Mouse (Mus musculus): ENCODE data around the gene Adamtsl4. TPM values are rescaled to one million over a fixed set of nuclear protein-coding genes. Genes with fewer than 3 reads are reported as not detected.
"Not testable (repeated sequence)": the region's sequence is repeated elsewhere in the genome, so short reads cannot be mapped to it uniquely, and the experiment has no call there.

The Adamtsl4 gene
- polyA plus RNA-seq, 1 experiment from 2014 or later: 0.48 TPM

- Histone ChIP-seq H3K27me3 (replicated peaks; ENCODE audit: control insufficient read depth, insufficient read depth, low read length) (no peaks in the 10 kb centered on the region), H3K36me3 (ENCODE audit: control insufficient read depth, insufficient read depth) (no peaks in the 10 kb centered on the region), H3K9ac (replicated peaks; ENCODE audit: low read depth, low read length) (no peak overlapping the region), H3K4me2 (ENCODE audit: low read length) (no peak overlapping the region), H3K4me3 (replicated peaks; ENCODE audit: low read length) (no peak overlapping the region), H3K4me1 (replicated peaks; ENCODE audit: control insufficient read depth, insufficient read depth, low read length) (no peaks in the 10 kb centered on the region), H3K27ac (ENCODE audit: low read length) (no peak overlapping the region), H3K9me3 (ENCODE audit: control insufficient read depth, low read length) (no peaks in the 10 kb centered on the region)
- no peak for ATAC-seq
- WGBS: 80% methylated on average over 11 of the region's 11 CpGs
Measured at GRCm38 (mm10) chr3:95693821-95694807, 6.4 kb upstream of the Adamtsl4 start.

DNA sequence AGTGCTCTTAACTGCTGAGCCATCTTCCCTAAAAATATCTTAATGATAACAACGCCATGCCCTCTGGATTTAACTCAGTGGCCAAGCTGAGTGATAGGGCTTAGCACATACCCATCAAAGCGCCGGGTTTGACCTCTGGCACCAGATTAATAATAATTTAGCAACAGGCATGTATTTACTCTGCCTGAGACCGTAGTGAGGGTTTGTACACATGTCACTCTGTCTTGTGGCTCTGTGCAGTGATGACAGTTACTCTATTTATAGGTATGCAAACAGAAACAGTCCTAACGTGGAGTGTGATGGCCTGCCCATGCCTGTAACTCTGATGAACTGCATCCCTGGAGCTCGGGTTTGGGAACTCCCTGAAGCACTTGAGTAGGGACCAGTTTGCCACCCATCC lies 5.0 kb upstream of the Adamtsl4 start:
- 83% methylated on average over 6 of the region's 6 CpGs for WGBS
- no peaks in the 10 kb centered on the region for H3K27me3 ChIP-seq (replicated peaks; ENCODE audit: control insufficient read depth, insufficient read depth, low read length)
- H3K27ac ChIP-seq (ENCODE audit: low read length): no peak overlapping the region
- ATAC-seq: no peak
- no peak overlapping the region for H3K4me3 ChIP-seq (replicated peaks; ENCODE audit: low read length)
- no peaks in the 10 kb centered on the region for H3K36me3 ChIP-seq (ENCODE audit: control insufficient read depth, insufficient read depth)
- H3K4me1 ChIP-seq (replicated peaks; ENCODE audit: control insufficient read depth, insufficient read depth, low read length): peaks cover 3% of the 10 kb centered on the region
- H3K4me2 ChIP-seq (ENCODE audit: low read length): no peak overlapping the region
- no peak overlapping the region for H3K9ac ChIP-seq (replicated peaks; ENCODE audit: low read depth, low read length)
- no peaks in the 10 kb centered on the region for H3K9me3 ChIP-seq (ENCODE audit: control insufficient read depth, low read length)

- H3K36me3 ChIP-seq (ENCODE audit: control insufficient read depth, insufficient read depth); ATAC-seq; H3K9ac ChIP-seq (replicated peaks; ENCODE audit: low read depth, low read length); H3K27me3 ChIP-seq (replicated peaks; ENCODE audit: control insufficient read depth, insufficient read depth, low read length); H3K4me3 ChIP-seq (replicated peaks; ENCODE audit: low read length); H3K27ac ChIP-seq (ENCODE audit: low read length); H3K4me2 ChIP-seq (ENCODE audit: low read length); H3K9me3 ChIP-seq (ENCODE audit: control insufficient read depth, low read length): not testable (repeated sequence)
- 95% methylated on average over 2 of the region's 2 CpGs for WGBS
- H3K4me1 ChIP-seq (replicated peaks; ENCODE audit: control insufficient read depth, insufficient read depth, low read length): peaks cover 11% of the 10 kb centered on the region
Measured at GRCm38 (mm10) chr3:95690552-95690951, 2.8 kb upstream of the Adamtsl4 start.

- Histone ChIP-seq H3K9ac (replicated peaks; ENCODE audit: low read depth, low read length) (no peak overlapping the region), H3K27me3 (replicated peaks; ENCODE audit: control insufficient read depth, insufficient read depth, low read length) (no peaks in the 10 kb centered on the region), H3K4me3 (replicated peaks; ENCODE audit: low read length) (no peak overlapping the region), H3K4me2 (ENCODE audit: low read length) (no peak overlapping the region), H3K27ac (ENCODE audit: low read length) (no peak overlapping the region), H3K36me3 (ENCODE audit: control insufficient read depth, insufficient read depth) (no peaks in the 10 kb centered on the region), H3K4me1 (replicated peaks; ENCODE audit: control insufficient read depth, insufficient read depth, low read length) (peaks cover 11% of the 10 kb centered on the region), H3K9me3 (ENCODE audit: control insufficient read depth, low read length) (no peaks in the 10 kb centered on the region)
- WGBS: 53% methylated on average over 2 of the region's 2 CpGs
- no peak for ATAC-seq
Measured at GRCm38 (mm10) chr3:95689940-95690339, 2.2 kb upstream of the Adamtsl4 start.

DNA sequence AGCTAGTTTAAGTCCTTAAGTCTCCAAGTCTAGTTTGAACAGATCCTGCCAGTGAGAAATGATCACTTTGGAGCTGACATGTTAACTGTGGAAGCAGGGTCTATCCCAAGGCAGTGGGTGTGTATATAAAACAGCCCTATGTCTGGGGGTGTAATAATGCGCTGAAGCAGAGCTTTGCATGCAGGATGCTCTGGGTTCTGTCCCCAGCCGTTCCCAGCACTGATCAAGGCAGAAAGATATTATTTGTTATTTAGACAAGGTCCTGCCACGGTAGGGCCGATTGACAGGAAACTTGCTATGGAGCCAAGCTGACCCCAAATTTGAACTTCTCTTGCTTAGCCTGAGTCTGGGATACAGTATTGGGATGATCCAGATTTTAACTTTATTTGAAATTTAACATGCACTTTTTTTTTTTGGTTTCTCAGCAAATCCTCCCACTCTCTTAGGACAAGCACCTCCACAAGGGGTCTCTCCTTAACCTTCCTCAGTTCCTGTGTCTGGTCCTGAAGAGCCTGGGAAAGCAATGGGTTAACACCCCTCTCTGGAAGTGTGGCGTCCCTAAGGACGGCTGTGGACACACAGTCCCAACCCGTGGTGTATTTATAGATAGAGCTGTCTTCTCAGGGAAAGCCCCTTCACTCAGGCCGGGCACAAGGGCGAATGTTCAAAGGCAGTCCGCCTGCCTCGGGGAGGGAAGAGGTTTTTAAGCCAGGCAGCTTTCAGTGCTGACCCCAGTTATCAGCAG lies 1.6 kb upstream of the Adamtsl4 start:
- Histone ChIP-seq H3K36me3 (ENCODE audit: control insufficient read depth, insufficient read depth) (no peaks in the 10 kb centered on the region), H3K4me3 (replicated peaks; ENCODE audit: low read length) (no peak overlapping the region), H3K4me2 (ENCODE audit: low read length) (no peak overlapping the region), H3K9ac (replicated peaks; ENCODE audit: low read depth, low read length) (no peak overlapping the region), H3K9me3 (ENCODE audit: control insufficient read depth, low read length) (no peaks in the 10 kb centered on the region), H3K27me3 (replicated peaks; ENCODE audit: control insufficient read depth, insufficient read depth, low read length) (no peaks in the 10 kb centered on the region), H3K27ac (ENCODE audit: low read length) (no peak overlapping the region), H3K4me1 (replicated peaks; ENCODE audit: control insufficient read depth, insufficient read depth, low read length) (peaks cover 11% of the 10 kb centered on the region)
- no peak for ATAC-seq
- WGBS: 42% methylated on average over 11 of the region's 11 CpGs

DNA sequence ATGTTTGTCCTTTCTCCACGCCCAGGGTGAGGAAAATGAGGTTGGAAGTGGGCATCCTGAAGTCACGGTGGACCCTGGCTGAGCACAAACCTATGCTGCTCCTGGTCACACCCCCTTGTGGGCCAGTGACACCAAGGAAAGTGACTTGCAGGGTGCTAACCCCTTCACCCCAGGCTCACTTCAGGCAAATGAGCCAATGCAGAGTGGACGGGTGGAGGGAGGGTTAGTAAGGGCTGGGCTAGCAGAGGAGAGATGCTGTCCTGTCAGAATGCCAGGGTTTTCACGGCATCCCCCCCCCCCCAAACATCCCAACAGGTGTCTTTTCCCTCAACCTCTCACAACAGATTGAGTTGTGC lies 571 bp downstream of the Adamtsl4 start:
- H3K27me3 ChIP-seq (replicated peaks; ENCODE audit: control insufficient read depth, insufficient read depth, low read length): no peaks in the 10 kb centered on the region
- H3K9me3 ChIP-seq (ENCODE audit: control insufficient read depth, low read length): no peaks in the 10 kb centered on the region
- 24% methylated on average over 4 of the region's 4 CpGs for WGBS
- peak overlapping the region; percentile 65 for H3K4me2 ChIP-seq (ENCODE audit: low read length)
- peak overlapping the region; percentile 33; the same call in 1 of the 2 replicates for H3K9ac ChIP-seq (replicated peaks; ENCODE audit: low read depth, low read length)
- H3K36me3 ChIP-seq (ENCODE audit: control insufficient read depth, insufficient read depth): no peaks in the 10 kb centered on the region
- H3K4me1 ChIP-seq (replicated peaks; ENCODE audit: control insufficient read depth, insufficient read depth, low read length): peaks cover 11% of the 10 kb centered on the region
- no peak; the same call in 1 of the 2 replicates for ATAC-seq
- H3K27ac ChIP-seq (ENCODE audit: low read length): no peak overlapping the region
- H3K4me3 ChIP-seq (replicated peaks; ENCODE audit: low read length): peak overlapping the region; percentile 35

DNA sequence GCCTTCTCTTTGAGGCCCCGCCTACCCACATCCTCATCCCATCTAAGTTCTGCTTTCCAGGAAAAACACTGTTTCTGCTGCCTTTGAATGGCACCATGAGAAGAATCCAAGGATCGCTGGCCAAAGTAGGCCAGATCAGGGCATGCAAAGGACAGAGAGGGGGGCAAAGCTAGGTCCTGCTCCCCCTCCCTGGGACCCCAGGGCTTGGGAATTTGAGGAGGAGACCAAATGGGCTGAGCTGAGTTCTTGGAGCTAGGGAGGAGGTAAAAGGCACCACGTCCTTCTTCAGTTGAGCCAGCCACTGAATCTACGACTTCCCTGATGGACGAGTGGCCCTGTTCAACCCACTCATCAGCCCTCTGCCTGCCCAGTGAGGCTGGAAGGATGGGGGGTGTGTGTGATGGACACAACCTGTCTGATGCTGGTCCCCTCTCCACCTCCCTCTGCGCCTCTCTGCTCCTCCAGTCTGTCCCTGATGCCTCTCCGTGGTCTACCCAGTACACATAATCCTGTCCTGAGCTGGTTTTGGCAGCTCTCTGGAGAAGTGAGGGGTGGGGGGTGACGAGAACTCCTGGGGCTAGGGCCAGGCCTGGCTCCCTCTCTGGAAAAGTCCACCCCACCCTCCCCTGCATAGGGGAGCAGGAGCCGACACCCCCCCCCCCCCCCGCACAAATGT lies 1.1 kb downstream of the Adamtsl4 start:
- Histone ChIP-seq H3K36me3 (ENCODE audit: control insufficient read depth, insufficient read depth) (no peaks in the 10 kb centered on the region), H3K27ac (ENCODE audit: low read length) (no peak overlapping the region), H3K9ac (replicated peaks; ENCODE audit: low read depth, low read length) (no peak overlapping the region), H3K4me2 (ENCODE audit: low read length) (no peak overlapping the region), H3K27me3 (replicated peaks; ENCODE audit: control insufficient read depth, insufficient read depth, low read length) (no peaks in the 10 kb centered on the region), H3K9me3 (ENCODE audit: control insufficient read depth, low read length) (no peaks in the 10 kb centered on the region), H3K4me3 (replicated peaks; ENCODE audit: low read length) (no peak overlapping the region), H3K4me1 (replicated peaks; ENCODE audit: control insufficient read depth, insufficient read depth, low read length) (peaks cover 11% of the 10 kb centered on the region)
- ATAC-seq: no peak
- WGBS: 48% methylated on average over 9 of the region's 10 CpGs

DNA sequence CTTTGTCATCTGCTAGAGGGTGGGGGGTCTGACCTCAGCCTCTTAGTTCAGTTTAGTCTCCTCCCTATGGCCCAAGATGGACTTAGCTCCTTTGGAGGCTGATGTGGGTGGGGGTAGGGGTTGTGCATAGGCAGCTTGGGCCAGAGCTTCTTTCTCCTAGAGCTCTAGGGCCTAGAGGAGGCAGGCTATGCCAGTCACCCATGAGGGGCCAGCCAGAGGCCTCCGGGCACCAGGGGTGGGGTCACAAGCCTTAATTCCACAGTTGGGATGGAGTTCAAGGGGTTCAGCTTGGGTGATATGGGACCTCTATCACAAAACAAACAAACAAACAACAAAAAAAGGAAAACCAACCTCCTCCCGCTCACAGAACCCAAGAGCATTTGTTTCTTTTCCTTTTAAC lies 2.0 kb downstream of the Adamtsl4 start:
- H3K36me3 ChIP-seq (ENCODE audit: control insufficient read depth, insufficient read depth): no peaks in the 10 kb centered on the region
- no peak for ATAC-seq
- peaks cover 11% of the 10 kb centered on the region for H3K4me1 ChIP-seq (replicated peaks; ENCODE audit: control insufficient read depth, insufficient read depth, low read length)
- H3K27ac ChIP-seq (ENCODE audit: low read length): no peak overlapping the region
- no peak overlapping the region for H3K4me3 ChIP-seq (replicated peaks; ENCODE audit: low read length)
- 80% methylated on average over 2 of the region's 2 CpGs for WGBS
- H3K27me3 ChIP-seq (replicated peaks; ENCODE audit: control insufficient read depth, insufficient read depth, low read length): no peaks in the 10 kb centered on the region
- no peak overlapping the region for H3K9ac ChIP-seq (replicated peaks; ENCODE audit: low read depth, low read length)
- H3K9me3 ChIP-seq (ENCODE audit: control insufficient read depth, low read length): no peaks in the 10 kb centered on the region
- no peak overlapping the region for H3K4me2 ChIP-seq (ENCODE audit: low read length)

DNA sequence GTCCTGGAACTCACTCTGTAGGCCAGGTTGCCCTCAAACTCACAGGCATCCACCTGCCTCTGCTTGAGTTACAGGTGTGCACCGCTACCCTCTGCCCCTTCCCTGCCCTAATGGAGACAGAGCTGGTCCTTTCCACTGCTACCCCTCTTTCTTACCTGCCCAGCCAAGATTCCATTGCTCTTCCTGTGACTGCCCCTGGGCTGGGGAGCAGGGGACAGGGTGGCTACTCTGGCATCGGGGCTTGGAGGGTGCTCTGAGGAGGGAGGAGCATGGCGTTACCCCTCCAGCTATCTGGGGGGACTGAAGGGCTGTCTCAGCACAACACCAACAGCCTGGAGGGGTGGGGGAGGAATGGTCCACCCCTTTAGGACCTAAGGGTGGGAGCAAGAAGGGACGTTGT lies 2.4 kb downstream of the Adamtsl4 start:
- no peak overlapping the region for H3K4me2 ChIP-seq (ENCODE audit: low read length)
- no peak for ATAC-seq
- no peaks in the 10 kb centered on the region for H3K27me3 ChIP-seq (replicated peaks; ENCODE audit: control insufficient read depth, insufficient read depth, low read length)
- peaks cover 11% of the 10 kb centered on the region for H3K4me1 ChIP-seq (replicated peaks; ENCODE audit: control insufficient read depth, insufficient read depth, low read length)
- H3K36me3 ChIP-seq (ENCODE audit: control insufficient read depth, insufficient read depth): no peaks in the 10 kb centered on the region
- H3K4me3 ChIP-seq (replicated peaks; ENCODE audit: low read length): no peak overlapping the region
- no peak overlapping the region for H3K9ac ChIP-seq (replicated peaks; ENCODE audit: low read depth, low read length)
- no peaks in the 10 kb centered on the region for H3K9me3 ChIP-seq (ENCODE audit: control insufficient read depth, low read length)
- WGBS: 86% methylated on average over 4 of the region's 4 CpGs
- no peak overlapping the region for H3K27ac ChIP-seq (ENCODE audit: low read length)
